Mouse (Mus musculus) erythroblast, embryonic 14.5 days (primary cell): ENCODE measurements at regions not wholly inside any gene's neighbourhood (a gene's known extent, or its start where the extent isn't known, plus 50 kb on each side); places are given as distances from the start of the nearest gene placed in this dataset.

Experiments used
- H3K27me3 ChIP-seq: 2 replicates; pipeline ENCODE4 v1.6.1; 2012; ENCODE audit warnings: inconsistent platforms; ENCODE audit not compliant: control insufficient read depth
- H3K36me3 ChIP-seq: 2 replicates; pipeline ENCODE4 v1.6.1; 2012; ENCODE audit warnings: mild to moderate bottlenecking, inconsistent platforms; ENCODE audit not compliant: control insufficient read depth
- H3K4me1 ChIP-seq: 2 replicates; pipeline ENCODE4 v1.6.1; 2012; ENCODE audit warnings: inconsistent platforms; ENCODE audit not compliant: control insufficient read depth
- H3K4me3 ChIP-seq: replicated peaks from 2 replicates; pipeline ENCODE3; 2012; ENCODE audit warnings: moderate library complexity, mild to moderate bottlenecking, inconsistent platforms
- H3K9me3 ChIP-seq: 2 replicates; pipeline ENCODE4 v1.6.1; 2012; ENCODE audit warnings: low read length, inconsistent platforms, mixed read lengths; ENCODE audit not compliant: control insufficient read depth
- GATA1 ChIP-seq: IDR thresholded peaks from 2 replicates; pipeline ENCODE4 v1.6.1; 2012; ENCODE audit warnings: low read length, inconsistent platforms, mixed read lengths
- TAL1 ChIP-seq: IDR thresholded peaks from 3 replicates; pipeline ENCODE4 v1.6.1; 2012; ENCODE audit warnings: low read length, inconsistent platforms, mixed read lengths

- Histone ChIP-seq H3K9me3 (no peaks in the 10 kb centered on the region), H3K27me3 (no peaks in the 10 kb centered on the region), H3K4me3 (no peak overlapping the region), H3K4me1 (no peaks in the 10 kb centered on the region), H3K36me3 (no peaks in the 10 kb centered on the region)
- TF ChIP-seq GATA1 (no peak), TAL1 (no peak)
Measured at GRCm38 (mm10) chr5:51811728-51812127, 244.2 kb upstream of the Ppargc1a start.

GRCm38 (mm10) chr5:51801486-51801885 is 234.0 kb upstream of the Ppargc1a start:
- Histone ChIP-seq H3K4me3 (no peak overlapping the region), H3K4me1 (no peaks in the 10 kb centered on the region), H3K27me3 (no peaks in the 10 kb centered on the region), H3K9me3 (no peaks in the 10 kb centered on the region), H3K36me3 (no peaks in the 10 kb centered on the region)
- TF ChIP-seq GATA1 = no peak
- TF ChIP-seq TAL1 = no peak

- Histone ChIP-seq H3K36me3 (no peaks in the 10 kb centered on the region), H3K27me3 (no peaks in the 10 kb centered on the region), H3K9me3 (no peaks in the 10 kb centered on the region), H3K4me1 (no peaks in the 10 kb centered on the region), H3K4me3 (no peak overlapping the region)
- TF ChIP-seq TAL1 (no peak), GATA1 (no peak)
Measured at GRCm38 (mm10) chr5:51799371-51800035, 232.0 kb upstream of the Ppargc1a start.

- no peak for TF ChIP-seq TAL1
- no peak for TF ChIP-seq GATA1
- Histone ChIP-seq H3K27me3 (no peaks in the 10 kb centered on the region), H3K4me3 (no peak overlapping the region), H3K9me3 (no peaks in the 10 kb centered on the region), H3K4me1 (no peaks in the 10 kb centered on the region), H3K36me3 (no peaks in the 10 kb centered on the region)
Measured at GRCm38 (mm10) chr5:51794097-51794496, 226.6 kb upstream of the Ppargc1a start.

GRCm38 (mm10) chr5:51792950-51793349 is 225.4 kb upstream of the Ppargc1a start:
- H3K27me3 ChIP-seq = no peaks in the 10 kb centered on the region; the same call in 1 of the 2 replicates
- H3K4me1 ChIP-seq = no peaks in the 10 kb centered on the region
- no peaks in the 10 kb centered on the region for H3K9me3 ChIP-seq
- H3K36me3 ChIP-seq = no peaks in the 10 kb centered on the region
- TF ChIP-seq GATA1 (no peak), TAL1 (no peak)
- H3K4me3 ChIP-seq = no peak overlapping the region

- H3K36me3 ChIP-seq = no peaks in the 10 kb centered on the region
- no peaks in the 10 kb centered on the region; the same call in 1 of the 2 replicates for H3K27me3 ChIP-seq
- TF ChIP-seq GATA1 (no peak), TAL1 (no peak)
- H3K9me3 ChIP-seq = no peaks in the 10 kb centered on the region
- no peak overlapping the region for H3K4me3 ChIP-seq
- H3K4me1 ChIP-seq = no peaks in the 10 kb centered on the region
Measured at GRCm38 (mm10) chr5:51788768-51789167, 221.2 kb upstream of the Ppargc1a start.

- Histone ChIP-seq H3K27me3 (no peaks in the 10 kb centered on the region; the same call in 1 of the 2 replicates), H3K9me3 (no peaks in the 10 kb centered on the region), H3K4me3 (no peak overlapping the region), H3K36me3 (no peaks in the 10 kb centered on the region), H3K4me1 (no peaks in the 10 kb centered on the region)
- TF ChIP-seq TAL1 = no peak
Measured at GRCm38 (mm10) chr5:51783523-51783922, 216.0 kb upstream of the Ppargc1a start.

- Histone ChIP-seq H3K27me3 (no peaks in the 10 kb centered on the region), H3K36me3 (no peaks in the 10 kb centered on the region), H3K4me3 (no peak overlapping the region), H3K9me3 (no peaks in the 10 kb centered on the region), H3K4me1 (no peaks in the 10 kb centered on the region)
- TF ChIP-seq GATA1 = no peak
- no peak for TF ChIP-seq TAL1
Measured at GRCm38 (mm10) chr5:51783099-51783498, 215.6 kb upstream of the Ppargc1a start.

- Histone ChIP-seq H3K9me3 (peaks cover 4% of the 10 kb centered on the region), H3K36me3 (no peaks in the 10 kb centered on the region), H3K27me3 (no peaks in the 10 kb centered on the region; the same call in 1 of the 2 replicates), H3K4me3 (no peak overlapping the region), H3K4me1 (no peaks in the 10 kb centered on the region)
- no peak for TF ChIP-seq GATA1
- TF ChIP-seq TAL1 = no peak; the same call in 2 of the 3 replicates
Measured at GRCm38 (mm10) chr5:51775502-51776145, 208.1 kb upstream of the Ppargc1a start.

GRCm38 (mm10) chr5:51771655-51772054 is 204.1 kb upstream of the Ppargc1a start:
- no peak overlapping the region for H3K4me3 ChIP-seq
- H3K36me3 ChIP-seq = no peaks in the 10 kb centered on the region
- no peaks in the 10 kb centered on the region; the same call in 1 of the 2 replicates for H3K27me3 ChIP-seq
- no peaks in the 10 kb centered on the region for H3K4me1 ChIP-seq
- TF ChIP-seq TAL1 (no peak), GATA1 (no peak)
- H3K9me3 ChIP-seq = peaks cover 4% of the 10 kb centered on the region
